Mouse (Mus musculus) limb, embryonic 14.5 days (tissue): ENCODE measurements around the gene Ambra1. TPM values are rescaled to one million over a fixed set of nuclear protein-coding genes. Genes with fewer than 3 reads are reported as not detected.

ENCODE experiments used
- ATAC-seq: fragments of 200-750 bp; cut with Nextera tagmentation; 2 replicates; pipeline ENCODE4 v1.8.0; 2017; ENCODE audit warnings: low read depth, moderate number of reproducible peaks, moderate TSS enrichment; ENCODE audit not compliant: low FRiP score
- DNase-seq: peaks from one replicate; pipeline ENCODE4 v3.0.0-alpha.2; 2015; ENCODE audit warnings: low spot score
- H3K27ac ChIP-seq: fragments of 300-500 bp; sonication (generic); replicated peaks from 2 replicates; pipeline ENCODE4 v1.5.1; 2014; ENCODE audit warnings: low read depth, mild to moderate bottlenecking, low read length, moderate library complexity, mixed read lengths
- H3K27me3 ChIP-seq: fragments of 300-500 bp; sonication (generic); 2 replicates; pipeline ENCODE4 v1.6.1; 2014; ENCODE audit warnings: low read length, mixed read lengths; ENCODE audit not compliant: control insufficient read depth, insufficient read depth
- H3K36me3 ChIP-seq: fragments of 300-500 bp; sonication (generic); 2 replicates; pipeline ENCODE4 v1.6.1; 2014; ENCODE audit warnings: mild to moderate bottlenecking, low read length, moderate library complexity, mixed read lengths; ENCODE audit not compliant: control insufficient read depth, insufficient read depth
- H3K4me1 ChIP-seq: fragments of 300-500 bp; sonication (generic); 2 replicates; pipeline ENCODE4 v1.6.1; 2014; ENCODE audit warnings: antibody characterized with exemption, low read length, mixed read lengths; ENCODE audit not compliant: control insufficient read depth, insufficient read depth
- H3K4me2 ChIP-seq: fragments of 300-500 bp; sonication (generic); replicated peaks from 2 replicates; pipeline ENCODE4 v1.6.1; 2014; ENCODE audit warnings: low read depth, mild to moderate bottlenecking, low read length, moderate library complexity; ENCODE audit not compliant: severe bottlenecking
- H3K4me3 ChIP-seq: fragments of 300-500 bp; sonication (generic); replicated peaks from 2 replicates; pipeline ENCODE4 v1.5.1; 2014; ENCODE audit warnings: low read length
- H3K9ac ChIP-seq: fragments of 300-500 bp; sonication (generic); 2 replicates; pipeline ENCODE4 v1.6.1; 2014; ENCODE audit warnings: mild to moderate bottlenecking, low read depth, low read length, moderate library complexity; ENCODE audit not compliant: severe bottlenecking
- H3K9me3 ChIP-seq: fragments of 300-500 bp; sonication (generic); 2 replicates; pipeline ENCODE4 v1.6.1; 2016; ENCODE audit warnings: low read length; ENCODE audit not compliant: control insufficient read depth
- POLR2A ChIP-seq: fragments of 200-500 bp; IDR thresholded peaks from 2 replicates; pipeline ENCODE4 v1.8.0; 2012; ENCODE audit warnings: inconsistent platforms, mild to moderate bottlenecking, moderate library complexity, borderline replicate concordance; ENCODE audit not compliant: insufficient read depth, insufficient read length; ENCODE audit errors: extremely low read depth
- WGBS: fragments of 180-500 bp; shearing (Covaris S2); extraction: QIAGEN DNeasy Blood & Tissue Kit; methylation state at CpG from one replicate; pipeline ENCODE4 v1.1.7; 2014; 5-methylcytosine and 5-hydroxymethylcytosine counted together
- polyA plus RNA-seq, 2 experiments: library from polyadenylated mRNA; depleted of rRNA in 1 of 2; stranded (reverse) in 1 of 2; unstranded in 1 of 2; fragments of >200 nt; fragmentation: Nextera tagmentation in 1 of 2; extraction: Ambion mirVana in 1 of 2; gene quantifications; 2 replicates each; pipeline versions ENCODE4 v1.2.1 to v1.2.3; 2012 to 2014

Gene Ambra1
- polyA plus RNA-seq, 2 experiments, result 16.4 to 23.4 TPM

- Histone ChIP-seq H3K27me3 (peaks cover 37% of the 10 kb centered on the region), H3K4me1 (peaks cover 18% of the 10 kb centered on the region), H3K4me2 (peak overlapping the region; percentile 94), H3K4me3 (peak overlapping the region; percentile 54), H3K9me3 (no peaks in the 10 kb centered on the region), H3K36me3 (peaks cover 26% of the 10 kb centered on the region), H3K27ac (no peak overlapping the region), H3K9ac (no peak overlapping the region)
- ATAC-seq (peak; percentile 31), DNase-seq (peak; percentile 74)
- no peak for TF ChIP-seq POLR2A
- WGBS, result 4% methylated on average over 31 of the region's 31 CpGs
These were observed 191.4 kb downstream of the Ambra1 start for GRCm38 (mm10) chr2:91921181-91921789.

GRCm38 (mm10) chr2:91921790-91922570 lies 192.0 kb downstream of the Ambra1 start:
- Histone ChIP-seq H3K4me1 (peaks cover 18% of the 10 kb centered on the region), H3K36me3 (peaks cover 20% of the 10 kb centered on the region), H3K27ac (no peak overlapping the region), H3K27me3 (peaks cover 37% of the 10 kb centered on the region), H3K4me2 (peak overlapping the region; percentile 94), H3K9ac (peak overlapping the region; percentile 26; the same call in 1 of the 2 replicates), H3K9me3 (no peaks in the 10 kb centered on the region), H3K4me3 (peak overlapping the region; percentile 54)
- under 1% methylated on average over 49 of the region's 64 CpGs for WGBS
- ATAC-seq (peak; percentile 58), DNase-seq (peak; percentile 30)
- no peak for TF ChIP-seq POLR2A

GRCm38 (mm10) chr2:91922586-91923414 lies 192.9 kb downstream of the Ambra1 start:
- Histone ChIP-seq H3K27ac (no peak overlapping the region), H3K9ac (no peak overlapping the region), H3K4me2 (peak overlapping the region; percentile 94), H3K27me3 (peaks cover 37% of the 10 kb centered on the region), H3K36me3 (peaks cover 11% of the 10 kb centered on the region), H3K4me1 (peaks cover 18% of the 10 kb centered on the region), H3K4me3 (peak overlapping the region; percentile 54), H3K9me3 (no peaks in the 10 kb centered on the region)
- DNase-seq (no peak), ATAC-seq (no peak)
- no peak for TF ChIP-seq POLR2A
- 2% methylated on average over 35 of the region's 37 CpGs for WGBS

GRCm38 (mm10) chr2:91923415-91924337 lies 193.7 kb downstream of the Ambra1 start:
- no peak for TF ChIP-seq POLR2A
- Histone ChIP-seq H3K4me2 (peak overlapping the region; percentile 94), H3K9ac (no peak overlapping the region), H3K4me1 (peaks cover 18% of the 10 kb centered on the region), H3K9me3 (no peaks in the 10 kb centered on the region), H3K36me3 (peaks cover 3% of the 10 kb centered on the region; the same call in 1 of the 2 replicates), H3K4me3 (peak overlapping the region; percentile 54), H3K27ac (no peak overlapping the region), H3K27me3 (peaks cover 37% of the 10 kb centered on the region)
- WGBS, result 5% methylated on average over 54 of the region's 54 CpGs
- DNase-seq (peak; percentile 82), ATAC-seq (peak; percentile 38; the same call in 1 of the 2 replicates)
